Mouse (Mus musculus) hindbrain, embryonic 15.5 days (tissue): ENCODE measurements around the gene Armh2. TPM values are rescaled to one million over a fixed set of nuclear protein-coding genes. Genes with fewer than 3 reads are reported as not detected.

ENCODE experiments used
- ATAC-seq: fragments of 200-750 bp; cut with Nextera tagmentation; 2 replicates; pipeline ENCODE4 v1.8.0; 2017; ENCODE audit warnings: low read depth, moderate number of reproducible peaks, moderate TSS enrichment; ENCODE audit not compliant: low FRiP score
- H3K27ac ChIP-seq: fragments of 300-500 bp; sonication (generic); replicated peaks from 2 replicates; pipeline ENCODE4 v1.5.1; 2015; ENCODE audit warnings: mild to moderate bottlenecking, inconsistent platforms
- H3K27me3 ChIP-seq: fragments of 300-500 bp; sonication (generic); 2 replicates; pipeline ENCODE4 v1.6.1; 2015; ENCODE audit warnings: control low read depth, inconsistent platforms
- H3K36me3 ChIP-seq: fragments of 300-500 bp; sonication (generic); 2 replicates; pipeline ENCODE4 v1.6.1; 2015; ENCODE audit warnings: control low read depth, inconsistent platforms
- H3K4me1 ChIP-seq: fragments of 300-500 bp; sonication (generic); replicated peaks from 2 replicates; pipeline ENCODE4 v1.6.1; 2015; ENCODE audit warnings: control low read depth, inconsistent platforms
- H3K4me2 ChIP-seq: fragments of 300-500 bp; sonication (generic); 2 replicates; pipeline ENCODE4 v1.6.1; 2015; ENCODE audit warnings: moderate library complexity, mild to moderate bottlenecking, inconsistent platforms
- H3K4me3 ChIP-seq: fragments of 300-500 bp; sonication (generic); 2 replicates; pipeline ENCODE4 v1.5.1; 2015; ENCODE audit warnings: mild to moderate bottlenecking, inconsistent platforms
- H3K9ac ChIP-seq: fragments of 300-500 bp; sonication (generic); 2 replicates; pipeline ENCODE4 v1.6.1; 2015; ENCODE audit warnings: inconsistent platforms
- H3K9me3 ChIP-seq: fragments of 300-500 bp; sonication (generic); 2 replicates; pipeline ENCODE4 v1.6.1; 2016; ENCODE audit warnings: control low read depth, inconsistent platforms
- WGBS: fragments of 180-500 bp; shearing (Covaris S2); methylation state at CpG from one replicate; pipeline ENCODE4 v1.1.7; 2015; 5-methylcytosine and 5-hydroxymethylcytosine counted together
- polyA plus RNA-seq: library from polyadenylated mRNA; unstranded; fragments of >200 nt; fragmentation: Nextera tagmentation; extraction: Ambion mirVana; gene quantifications from 2 replicates; pipeline ENCODE4 v1.2.1, GENCODE M21; 2015

The Armh2 gene
- not detected in 2 replicates for polyA plus RNA-seq

DNA sequence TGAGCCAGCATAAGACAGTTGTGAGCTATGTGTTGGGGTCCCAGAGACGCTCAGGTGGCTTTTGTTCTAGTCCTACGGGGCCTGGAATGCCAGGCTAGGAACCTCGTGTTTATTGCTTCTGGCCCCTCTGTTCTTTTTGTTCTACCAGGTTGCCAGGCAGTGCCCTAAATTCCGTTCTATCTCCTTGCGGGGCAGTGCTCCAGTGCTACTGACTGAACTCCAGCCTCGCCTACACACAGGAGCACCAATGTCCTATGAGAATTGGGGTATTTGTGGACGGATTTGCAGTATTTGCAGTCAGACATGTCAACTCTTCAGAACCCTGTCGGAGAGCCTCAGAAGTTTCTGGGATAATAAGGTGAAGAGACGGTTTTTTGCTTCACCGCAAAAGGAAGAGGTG lies at the start of gene Armh2:
TSS of gene Armh2 (plus strand) at position 205 of the 400 bp plus-strand sequence.
- no peak within 1 kb of the TSS for H3K4me2 ChIP-seq
- H3K9ac ChIP-seq: no peak within 1 kb of the TSS
- H3K4me1 ChIP-seq: no peaks in the 10 kb centered on the region
- H3K4me3 ChIP-seq: no peak within 1 kb of the TSS
- no peak for ATAC-seq
- H3K36me3 ChIP-seq: no peaks in the 10 kb centered on the region
- H3K27me3 ChIP-seq: no peaks in the 10 kb centered on the region
- 90% methylated on average over 10 of the region's 10 CpGs for WGBS
- no peak within 1 kb of the TSS for H3K27ac ChIP-seq
- no peaks in the 10 kb centered on the region for H3K9me3 ChIP-seq

- Histone ChIP-seq H3K4me2 (no peak overlapping the region), H3K27ac (no peak overlapping the region), H3K36me3 (peaks cover 20% of the 10 kb centered on the region), H3K9me3 (no peaks in the 10 kb centered on the region), H3K9ac (no peak overlapping the region), H3K27me3 (no peaks in the 10 kb centered on the region), H3K4me3 (no peak overlapping the region), H3K4me1 (no peaks in the 10 kb centered on the region)
- no peak for ATAC-seq
- WGBS: 87% methylated on average over 7 of the region's 7 CpGs
Measured at GRCm38 (mm10) chr13:24693312-24693711, 47.7 kb upstream of the Armh2 start.

DNA sequence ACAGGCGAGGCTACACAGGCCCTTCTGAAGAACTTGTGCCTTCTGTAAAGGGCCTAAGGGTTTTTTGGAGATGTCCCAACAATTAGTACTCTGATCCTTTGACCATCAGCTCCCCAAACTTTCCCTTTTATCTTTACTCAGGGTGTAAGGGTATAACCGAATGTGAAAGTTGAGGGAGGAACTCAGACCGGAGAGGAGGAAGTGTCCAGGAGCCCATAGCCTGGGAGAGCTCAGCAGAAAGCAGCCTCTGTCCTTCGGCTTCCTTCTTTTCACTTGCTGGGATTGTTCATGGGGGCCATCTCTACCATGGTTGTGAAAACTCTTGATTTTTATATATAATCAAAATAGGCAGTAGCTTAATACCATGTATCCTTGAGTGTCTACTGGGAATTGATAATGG lies 42.3 kb upstream of the Armh2 start:
- 92% methylated on average over 4 of the region's 4 CpGs for WGBS
- ATAC-seq: no peak
- Histone ChIP-seq H3K27ac (no peak overlapping the region), H3K27me3 (no peaks in the 10 kb centered on the region), H3K36me3 (peaks cover 30% of the 10 kb centered on the region), H3K9me3 (no peaks in the 10 kb centered on the region), H3K4me3 (no peak overlapping the region), H3K4me1 (no peaks in the 10 kb centered on the region), H3K9ac (no peak overlapping the region), H3K4me2 (no peak overlapping the region)

DNA sequence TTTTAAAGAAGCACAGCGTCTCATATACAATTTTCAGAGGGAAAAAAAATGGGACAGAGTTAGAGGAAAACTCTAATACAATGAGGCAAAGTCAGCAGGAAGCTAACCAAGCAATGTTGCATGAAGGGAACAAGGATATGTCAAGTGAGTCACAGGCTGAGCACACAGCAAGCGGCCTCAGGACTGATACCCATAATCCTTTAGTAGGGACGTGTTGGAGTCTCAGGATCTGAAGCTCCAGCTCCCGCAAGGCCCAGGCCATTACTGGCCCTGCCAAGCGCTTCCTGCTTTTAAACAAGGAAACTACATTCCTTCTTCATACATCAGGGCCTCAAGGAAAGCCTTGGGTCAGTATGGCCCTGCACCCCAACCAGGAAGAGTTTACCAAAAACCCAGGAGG lies 38.9 kb upstream of the Armh2 start:
- H3K4me3 ChIP-seq: no peak overlapping the region
- H3K27ac ChIP-seq: no peak overlapping the region
- H3K27me3 ChIP-seq: no peaks in the 10 kb centered on the region
- 85% methylated on average over 5 of the region's 5 CpGs for WGBS
- H3K4me1 ChIP-seq: no peaks in the 10 kb centered on the region
- H3K4me2 ChIP-seq: no peak overlapping the region
- no peak overlapping the region for H3K9ac ChIP-seq
- ATAC-seq: no peak
- H3K36me3 ChIP-seq: peaks cover 18% of the 10 kb centered on the region; the same call in 1 of the 2 replicates
- no peaks in the 10 kb centered on the region for H3K9me3 ChIP-seq

GRCm38 (mm10) chr13:24709656-24710396 lies 31.2 kb upstream of the Armh2 start:
- no peaks in the 10 kb centered on the region for H3K9me3 ChIP-seq
- no peak overlapping the region for H3K4me3 ChIP-seq
- ATAC-seq: no peak
- 0 out of 2 replicates have a peak, but pooled peaks cover 15% of the 10 kb centered on the region for H3K36me3 ChIP-seq
- no peak overlapping the region for H3K9ac ChIP-seq
- H3K4me2 ChIP-seq: no peak overlapping the region
- WGBS: 72% methylated on average over 12 of the region's 12 CpGs
- no peak overlapping the region for H3K27ac ChIP-seq
- H3K4me1 ChIP-seq: peaks cover 6% of the 10 kb centered on the region; the same call in 1 of the 2 replicates
- no peaks in the 10 kb centered on the region for H3K27me3 ChIP-seq

GRCm38 (mm10) chr13:24710968-24711367 lies 30.1 kb upstream of the Armh2 start:
- Histone ChIP-seq H3K4me2 (no peak overlapping the region), H3K9me3 (no peaks in the 10 kb centered on the region), H3K9ac (no peak overlapping the region), H3K36me3 (peaks cover 20% of the 10 kb centered on the region), H3K27me3 (no peaks in the 10 kb centered on the region), H3K27ac (no peak overlapping the region), H3K4me3 (no peak overlapping the region), H3K4me1 (peaks cover 6% of the 10 kb centered on the region; the same call in 1 of the 2 replicates)
- ATAC-seq: no peak
- WGBS: 60% methylated on average over 7 of the region's 7 CpGs

GRCm38 (mm10) chr13:24712581-24713130 lies 28.4 kb upstream of the Armh2 start:
- Histone ChIP-seq H3K27ac (no peak overlapping the region), H3K36me3 (peaks cover 29% of the 10 kb centered on the region), H3K9me3 (no peaks in the 10 kb centered on the region), H3K27me3 (no peaks in the 10 kb centered on the region), H3K4me3 (no peak overlapping the region), H3K4me1 (peaks cover 6% of the 10 kb centered on the region; the same call in 1 of the 2 replicates), H3K4me2 (no peak overlapping the region), H3K9ac (no peak overlapping the region)
- no peak for ATAC-seq
- 90% methylated on average over 7 of the region's 7 CpGs for WGBS

GRCm38 (mm10) chr13:24713434-24714000 lies 27.5 kb upstream of the Armh2 start:
- no peaks in the 10 kb centered on the region for H3K27me3 ChIP-seq
- peak overlapping the region; percentile 40 for H3K4me2 ChIP-seq
- H3K4me3 ChIP-seq: no peak overlapping the region
- ATAC-seq: peak; percentile 81
- peaks cover 6% of the 10 kb centered on the region; the same call in 1 of the 2 replicates for H3K4me1 ChIP-seq
- peaks cover 30% of the 10 kb centered on the region for H3K36me3 ChIP-seq
- H3K9me3 ChIP-seq: no peaks in the 10 kb centered on the region
- H3K9ac ChIP-seq: no peak overlapping the region
- no peak overlapping the region for H3K27ac ChIP-seq
- 6% methylated on average over 16 of the region's 16 CpGs for WGBS

DNA sequence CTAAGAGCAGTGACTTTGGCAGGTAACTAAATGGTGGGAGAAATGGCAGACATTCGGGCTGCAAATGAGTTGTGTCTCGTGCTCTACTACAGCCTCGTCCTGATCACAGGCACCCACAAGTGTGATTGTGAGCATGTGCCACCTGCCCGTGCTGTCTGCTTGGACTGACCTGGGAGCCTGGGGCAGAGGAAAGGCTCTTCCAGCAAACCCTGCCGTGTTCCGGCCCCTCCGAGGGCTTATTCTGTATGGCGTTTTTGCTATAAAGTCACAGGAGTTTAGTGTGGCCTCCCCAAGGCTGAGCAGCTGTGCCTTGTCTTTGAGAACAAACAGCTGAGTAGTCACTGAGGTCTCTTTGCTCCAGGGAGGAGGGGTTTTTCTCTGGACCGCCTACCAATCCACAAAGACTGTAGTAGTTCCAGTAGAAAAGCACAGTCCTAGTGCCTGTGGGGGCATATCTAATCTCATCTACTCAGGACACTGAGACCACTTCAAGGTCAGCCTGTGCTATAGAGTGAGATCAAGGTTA lies 26.6 kb upstream of the Armh2 start:
- peaks cover 36% of the 10 kb centered on the region for H3K36me3 ChIP-seq
- no peak overlapping the region for H3K9ac ChIP-seq
- no peak overlapping the region for H3K4me2 ChIP-seq
- H3K9me3 ChIP-seq: no peaks in the 10 kb centered on the region
- H3K4me3 ChIP-seq: no peak overlapping the region
- 76% methylated on average over 9 of the region's 9 CpGs for WGBS
- no peak overlapping the region for H3K27ac ChIP-seq
- no peaks in the 10 kb centered on the region for H3K27me3 ChIP-seq
- H3K4me1 ChIP-seq: peaks cover 6% of the 10 kb centered on the region; the same call in 1 of the 2 replicates
- ATAC-seq: no peak

GRCm38 (mm10) chr13:24715601-24716000 lies 25.4 kb upstream of the Armh2 start:
- Histone ChIP-seq H3K4me2 (no peak overlapping the region), H3K9ac (no peak overlapping the region), H3K4me3 (no peak overlapping the region), H3K9me3 (no peaks in the 10 kb centered on the region), H3K27me3 (no peaks in the 10 kb centered on the region), H3K4me1 (peaks cover 6% of the 10 kb centered on the region; the same call in 1 of the 2 replicates), H3K36me3 (peaks cover 30% of the 10 kb centered on the region), H3K27ac (no peak overlapping the region)
- ATAC-seq: no peak
- WGBS: 51% methylated on average over 5 of the region's 5 CpGs

GRCm38 (mm10) chr13:24716441-24716840 lies 24.6 kb upstream of the Armh2 start:
- H3K27me3 ChIP-seq: no peaks in the 10 kb centered on the region
- H3K4me2 ChIP-seq: no peak overlapping the region
- no peak overlapping the region for H3K4me3 ChIP-seq
- ATAC-seq: no peak
- WGBS: 85% methylated on average over 9 of the region's 9 CpGs
- peaks cover 6% of the 10 kb centered on the region; the same call in 1 of the 2 replicates for H3K4me1 ChIP-seq
- H3K9me3 ChIP-seq: no peaks in the 10 kb centered on the region
- H3K9ac ChIP-seq: no peak overlapping the region
- H3K27ac ChIP-seq: no peak overlapping the region
- peaks cover 26% of the 10 kb centered on the region for H3K36me3 ChIP-seq

- no peaks in the 10 kb centered on the region for H3K9me3 ChIP-seq
- H3K27me3 ChIP-seq: no peaks in the 10 kb centered on the region
- ATAC-seq: no peak
- H3K9ac ChIP-seq: no peak overlapping the region
- no peak overlapping the region for H3K4me3 ChIP-seq
- H3K27ac ChIP-seq: no peak overlapping the region
- H3K4me1 ChIP-seq: peaks cover 6% of the 10 kb centered on the region; the same call in 1 of the 2 replicates
- 81% methylated on average over 7 of the region's 7 CpGs for WGBS
- peaks cover 33% of the 10 kb centered on the region for H3K36me3 ChIP-seq
- H3K4me2 ChIP-seq: no peak overlapping the region
Measured at GRCm38 (mm10) chr13:24717677-24718076, 23.4 kb upstream of the Armh2 start.
